Mouse (Mus musculus) intestine, embryonic 16.5 days (tissue): Measurements from ENCODE around the gene Rev1. TPM values are rescaled to one million over a fixed set of nuclear protein-coding genes. Genes with fewer than 3 reads are reported as not detected.
A peak's percentile ranks its signal among the peaks of the same experiment; 100 is the strongest.

Experiments
- ATAC-seq: fragments of 200-750 bp; cut with Nextera tagmentation; 2 replicates; pipeline ENCODE4 v1.8.0; 2017; ENCODE audit warnings: moderate TSS enrichment, moderate library complexity
- H3K27ac ChIP-seq: fragments of 300-500 bp; sonication (generic); 2 replicates; pipeline ENCODE4 v1.5.1; 2014; ENCODE audit warnings: mild to moderate bottlenecking, low read length
- H3K27me3 ChIP-seq: fragments of 300-500 bp; sonication (generic); replicated peaks from 2 replicates; pipeline ENCODE4 v1.6.1; 2014; ENCODE audit warnings: low read length, control low read depth, mixed read lengths; ENCODE audit not compliant: control insufficient read depth, insufficient read depth
- H3K36me3 ChIP-seq: fragments of 300-500 bp; sonication (generic); 2 replicates; pipeline ENCODE4 v1.6.1; 2014; ENCODE audit warnings: low read length, control low read depth; ENCODE audit not compliant: control insufficient read depth, insufficient read depth
- H3K4me1 ChIP-seq: fragments of 300-500 bp; sonication (generic); 2 replicates; pipeline ENCODE4 v1.6.1; 2014; ENCODE audit warnings: low read length, control low read depth, mixed read lengths; ENCODE audit not compliant: control insufficient read depth, insufficient read depth
- H3K4me2 ChIP-seq: fragments of 300-500 bp; sonication (generic); 2 replicates; pipeline ENCODE4 v1.6.1; 2014; ENCODE audit warnings: low read depth, low read length, control low read depth
- H3K4me3 ChIP-seq: fragments of 300-500 bp; sonication (generic); 2 replicates; pipeline ENCODE4 v1.5.1; 2014; ENCODE audit warnings: mild to moderate bottlenecking, low read length
- H3K9ac ChIP-seq: fragments of 300-500 bp; sonication (generic); 2 replicates; pipeline ENCODE4 v1.6.1; 2014; ENCODE audit warnings: low read depth, low read length
- H3K9me3 ChIP-seq: fragments of 300-500 bp; sonication (generic); 2 replicates; pipeline ENCODE4 v1.6.1; 2016; ENCODE audit warnings: low read length, control low read depth; ENCODE audit not compliant: control insufficient read depth
- WGBS: fragments of 180-500 bp; shearing (Covaris S2); extraction: QIAGEN DNeasy Blood & Tissue Kit; methylation state at CpG from one replicate; pipeline ENCODE4 v1.1.7; 2014; 5-methylcytosine and 5-hydroxymethylcytosine counted together
- polyA plus RNA-seq: library from polyadenylated mRNA; unstranded; fragments of >200 nt; fragmentation: Nextera tagmentation; extraction: Ambion mirVana; gene quantifications from 2 replicates; pipeline ENCODE4 v1.2.1, GENCODE M21; 2015

Gene Rev1
- 13.5 and 16.6 TPM in 2 replicates for polyA plus RNA-seq

GRCm38 (mm10) chr1:38129501-38130267 lies at the start of gene Rev1:
Rev1 (minus strand) TSS chr1:38129801.
- Histone ChIP-seq H3K27me3 (no peaks in the 10 kb centered on the region), H3K27ac (peak within 1 kb of the TSS; percentile 83), H3K9ac (peak within 1 kb of the TSS; percentile 87), H3K4me1 (peaks cover 12% of the 10 kb centered on the region), H3K4me3 (peak within 1 kb of the TSS; percentile 84), H3K36me3 (no peaks in the 10 kb centered on the region), H3K9me3 (no peaks in the 10 kb centered on the region), H3K4me2 (peak within 1 kb of the TSS; percentile 78)
- WGBS = under 1% methylated on average over 87 of the region's 122 CpGs
- ATAC-seq = peak; percentile 96

- no peak overlapping the region for H3K4me3 ChIP-seq
- H3K27me3 ChIP-seq = no peaks in the 10 kb centered on the region
- WGBS = 88% methylated on average over 8 of the region's 8 CpGs
- H3K36me3 ChIP-seq = no peaks in the 10 kb centered on the region
- H3K27ac ChIP-seq = no peak overlapping the region
- no peaks in the 10 kb centered on the region for H3K4me1 ChIP-seq
- no peak overlapping the region for H3K4me2 ChIP-seq
- no peak for ATAC-seq
- no peak overlapping the region for H3K9ac ChIP-seq
- H3K9me3 ChIP-seq = no peaks in the 10 kb centered on the region
Measured at GRCm38 (mm10) chr1:38178929-38179328, 49.3 kb upstream of the Rev1 start.

GRCm38 (mm10) chr1:38176077-38176476 lies 46.5 kb upstream of the Rev1 start:
- Histone ChIP-seq H3K9me3 (no peaks in the 10 kb centered on the region), H3K4me2 (no peak overlapping the region), H3K4me3 (no peak overlapping the region), H3K9ac (no peak overlapping the region), H3K36me3 (no peaks in the 10 kb centered on the region), H3K27ac (no peak overlapping the region), H3K27me3 (no peaks in the 10 kb centered on the region), H3K4me1 (no peaks in the 10 kb centered on the region)
- ATAC-seq = no peak
- 92% methylated on average over 7 of the region's 7 CpGs for WGBS

- Histone ChIP-seq H3K4me3 (no peak overlapping the region), H3K27me3 (no peaks in the 10 kb centered on the region), H3K36me3 (no peaks in the 10 kb centered on the region), H3K4me1 (no peaks in the 10 kb centered on the region), H3K4me2 (no peak overlapping the region), H3K9me3 (no peaks in the 10 kb centered on the region), H3K27ac (no peak overlapping the region), H3K9ac (no peak overlapping the region)
- WGBS = 94% methylated on average over 4 of the region's 4 CpGs
- no peak for ATAC-seq
Measured at GRCm38 (mm10) chr1:38171874-38172273, 42.3 kb upstream of the Rev1 start.

GRCm38 (mm10) chr1:38165696-38166095 lies 36.1 kb upstream of the Rev1 start:
- H3K27ac ChIP-seq = no peak overlapping the region
- H3K4me3 ChIP-seq = no peak overlapping the region
- no peaks in the 10 kb centered on the region for H3K36me3 ChIP-seq
- no peaks in the 10 kb centered on the region for H3K27me3 ChIP-seq
- no peak for ATAC-seq
- WGBS = 46% methylated on average over 2 of the region's 2 CpGs
- H3K9ac ChIP-seq = no peak overlapping the region
- no peak overlapping the region for H3K4me2 ChIP-seq
- no peaks in the 10 kb centered on the region for H3K9me3 ChIP-seq
- H3K4me1 ChIP-seq = no peaks in the 10 kb centered on the region

GRCm38 (mm10) chr1:38150086-38150485 lies 20.5 kb upstream of the Rev1 start:
- no peaks in the 10 kb centered on the region for H3K36me3 ChIP-seq
- no peaks in the 10 kb centered on the region for H3K27me3 ChIP-seq
- WGBS = 80% methylated on average over 5 of the region's 5 CpGs

GRCm38 (mm10) chr1:38146008-38146407 lies 16.4 kb upstream of the Rev1 start:
- WGBS = 78% methylated on average over 4 of the region's 4 CpGs

More at GRCm38 (mm10) chr1:38150086-38150485, 20.5 kb upstream of the Rev1 start:
- no peak overlapping the region for H3K4me3 ChIP-seq
- no peaks in the 10 kb centered on the region for H3K4me1 ChIP-seq
- no peak overlapping the region for H3K27ac ChIP-seq
- 0 out of 2 replicates have a peak, but pooled peaks cover 2% of the 10 kb centered on the region for H3K9me3 ChIP-seq
- ATAC-seq = no peak
- no peak overlapping the region for H3K9ac ChIP-seq
- no peak overlapping the region for H3K4me2 ChIP-seq

GRCm38 (mm10) chr1:38141371-38141770 lies 11.8 kb upstream of the Rev1 start:
- Histone ChIP-seq H3K36me3 (no peaks in the 10 kb centered on the region), H3K4me1 (no peaks in the 10 kb centered on the region), H3K4me2 (no peak overlapping the region), H3K9ac (no peak overlapping the region), H3K9me3 (no peaks in the 10 kb centered on the region), H3K27ac (no peak overlapping the region), H3K27me3 (no peaks in the 10 kb centered on the region), H3K4me3 (no peak overlapping the region)
- ATAC-seq = no peak
- 72% methylated on average over 1 of the region's 1 CpGs for WGBS

More at GRCm38 (mm10) chr1:38146008-38146407, 16.4 kb upstream of the Rev1 start:
- Histone ChIP-seq H3K36me3 (no peaks in the 10 kb centered on the region), H3K4me2 (no peak overlapping the region), H3K9ac (no peak overlapping the region), H3K27ac (peak overlapping the region; percentile 2; the same call in 1 of the 2 replicates), H3K9me3 (no peaks in the 10 kb centered on the region), H3K4me3 (no peak overlapping the region), H3K4me1 (no peaks in the 10 kb centered on the region), H3K27me3 (no peaks in the 10 kb centered on the region)
- ATAC-seq = peak; percentile 94

- H3K36me3 ChIP-seq = no peaks in the 10 kb centered on the region
- 79% methylated on average over 2 of the region's 2 CpGs for WGBS
- no peak overlapping the region for H3K9ac ChIP-seq
- no peak overlapping the region for H3K4me2 ChIP-seq
- no peak overlapping the region for H3K27ac ChIP-seq
- H3K9me3 ChIP-seq = no peaks in the 10 kb centered on the region
- ATAC-seq = no peak
- H3K4me3 ChIP-seq = no peak overlapping the region
- H3K4me1 ChIP-seq = no peaks in the 10 kb centered on the region
- no peaks in the 10 kb centered on the region for H3K27me3 ChIP-seq
Measured at GRCm38 (mm10) chr1:38140911-38141310, 11.3 kb upstream of the Rev1 start.
